Mouse (Mus musculus): ENCODE measurements around the gene Cops3. TPM values are rescaled to one million over a fixed set of nuclear protein-coding genes. Genes with fewer than 3 reads are reported as not detected.

Cops3 gene
- polyA plus RNA-seq (2015; fragmentation: Nextera tagmentation; extraction: Ambion mirVana): 175 and 181 TPM in 2 replicates

GRCm38 (mm10) chr11:59839459-59840126 lies at the start of gene Cops3:
Gene Cops3 (minus strand): TSS chr11:59839838.
- H3K36me3 ChIP-seq: peaks cover 16% of the 10 kb centered on the region
- H3K4me2 ChIP-seq (replicated peaks): peak within 1 kb of the TSS; percentile 63
- H3K4me1 ChIP-seq: peaks cover 20% of the 10 kb centered on the region
- H3K9ac ChIP-seq: peak within 1 kb of the TSS; percentile 98
- peak; percentile 96 for ATAC-seq (ENCODE audit: insufficient number of reproducible peaks, low FRiP score, low TSS enrichment, low read depth)
- H3K4me3 ChIP-seq (replicated peaks): peak within 1 kb of the TSS; percentile 99
- H3K9me3 ChIP-seq (replicated peaks): no peaks in the 10 kb centered on the region
- under 1% methylated on average over 43 of the region's 43 CpGs for WGBS
- H3K27me3 ChIP-seq: no peaks in the 10 kb centered on the region
- peak within 1 kb of the TSS; percentile 99 for H3K27ac ChIP-seq (replicated peaks)

DNA sequence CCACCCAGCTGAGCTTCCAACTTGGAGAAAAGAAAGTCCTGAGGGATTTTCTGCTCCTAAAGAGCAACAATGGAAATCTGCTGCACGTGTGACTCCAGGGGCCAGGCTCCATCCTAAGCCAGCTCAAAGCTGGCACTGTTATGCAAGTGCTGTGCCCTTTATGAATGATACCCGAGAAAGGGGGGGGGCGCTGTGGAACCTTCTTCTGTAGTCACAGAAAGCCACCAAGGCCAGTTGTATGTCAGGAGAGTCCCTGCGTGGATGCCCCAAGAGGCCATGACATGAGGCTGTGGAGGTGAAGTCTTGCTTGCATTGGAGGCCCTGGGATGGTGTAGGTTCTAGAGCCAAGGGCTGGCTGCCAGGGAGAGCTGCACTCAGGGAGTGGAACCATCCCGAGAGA lies 48.5 kb upstream of the Cops3 start:
- Histone ChIP-seq H3K36me3 (no peaks in the 10 kb centered on the region), H3K9ac (no peak overlapping the region), H3K27ac (replicated peaks) (no peak overlapping the region), H3K27me3 (no peaks in the 10 kb centered on the region), H3K4me2 (replicated peaks) (no peak overlapping the region), H3K4me3 (replicated peaks) (no peak overlapping the region), H3K9me3 (replicated peaks) (no peaks in the 10 kb centered on the region), H3K4me1 (peaks cover 5% of the 10 kb centered on the region; the same call in 1 of the 2 replicates)
- ATAC-seq (ENCODE audit: insufficient number of reproducible peaks, low FRiP score, low TSS enrichment, low read depth): no peak
- WGBS: 63% methylated on average over 5 of the region's 5 CpGs

DNA sequence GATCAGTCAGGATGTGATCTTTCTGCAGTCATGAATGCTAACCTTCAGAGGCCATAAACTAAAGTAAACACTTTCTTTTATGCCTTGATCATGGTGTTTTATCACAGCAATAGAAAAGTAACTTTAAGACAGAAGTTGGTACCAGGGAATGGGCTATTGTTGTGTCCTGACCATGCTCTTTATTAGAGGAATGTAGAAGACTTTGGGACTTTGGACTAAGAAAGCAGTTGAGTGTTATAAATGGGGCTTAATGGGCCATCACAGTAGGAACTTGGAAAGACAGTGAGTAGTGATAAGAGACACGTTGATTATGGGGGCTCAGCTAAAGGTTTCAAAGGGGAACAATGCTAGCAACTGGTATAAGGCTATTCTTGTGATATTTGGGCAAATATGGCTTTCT lies 47.3 kb upstream of the Cops3 start:
- Histone ChIP-seq H3K4me2 (replicated peaks) (no peak overlapping the region), H3K9ac (no peak overlapping the region), H3K4me3 (replicated peaks) (no peak overlapping the region), H3K27me3 (no peaks in the 10 kb centered on the region), H3K9me3 (replicated peaks) (no peaks in the 10 kb centered on the region), H3K4me1 (peaks cover 5% of the 10 kb centered on the region; the same call in 1 of the 2 replicates), H3K36me3 (no peaks in the 10 kb centered on the region), H3K27ac (replicated peaks) (no peak overlapping the region)
- WGBS: 83% methylated on average over 1 of the region's 1 CpGs
- ATAC-seq (ENCODE audit: insufficient number of reproducible peaks, low FRiP score, low TSS enrichment, low read depth): no peak

- no peaks in the 10 kb centered on the region for H3K9me3 ChIP-seq (replicated peaks)
- H3K4me1 ChIP-seq: peaks cover 5% of the 10 kb centered on the region; the same call in 1 of the 2 replicates
- no peaks in the 10 kb centered on the region for H3K36me3 ChIP-seq
- H3K27ac ChIP-seq (replicated peaks): no peak overlapping the region
- H3K4me2 ChIP-seq (replicated peaks): no peak overlapping the region
- WGBS: 57% methylated on average over 17 of the region's 17 CpGs
- no peak overlapping the region for H3K4me3 ChIP-seq (replicated peaks)
- H3K9ac ChIP-seq: no peak overlapping the region
- no peak for ATAC-seq (ENCODE audit: insufficient number of reproducible peaks, low FRiP score, low TSS enrichment, low read depth)
- H3K27me3 ChIP-seq: no peaks in the 10 kb centered on the region
Observed at GRCm38 (mm10) chr11:59885217-59885986, 45.8 kb upstream of the Cops3 start.

DNA sequence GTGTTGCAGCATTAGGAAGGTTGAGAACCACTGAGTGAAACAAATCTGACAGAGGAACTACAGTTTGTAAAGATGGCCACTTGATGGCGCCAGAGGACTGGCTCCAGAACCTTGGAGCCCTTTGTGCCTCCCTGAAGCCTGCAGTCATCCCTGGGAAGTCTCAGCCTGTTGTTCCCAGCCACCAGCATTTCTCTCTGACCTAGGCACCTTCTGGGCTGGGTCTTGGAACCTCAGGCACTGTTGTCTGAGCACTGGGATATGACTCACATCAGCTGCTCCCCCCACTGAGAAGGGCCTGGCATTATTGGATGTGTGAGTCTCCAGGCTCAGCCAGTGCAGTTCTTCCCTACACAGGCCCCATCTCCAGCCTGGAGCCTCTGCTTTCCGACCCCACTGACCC lies 40.4 kb upstream of the Cops3 start:
- peak; percentile 45; the same call in 1 of the 2 replicates for ATAC-seq (ENCODE audit: insufficient number of reproducible peaks, low FRiP score, low TSS enrichment, low read depth)
- H3K27ac ChIP-seq (replicated peaks): no peak overlapping the region
- H3K4me3 ChIP-seq (replicated peaks): no peak overlapping the region
- peaks cover 21% of the 10 kb centered on the region for H3K36me3 ChIP-seq
- WGBS: 27% methylated on average over 2 of the region's 2 CpGs
- H3K4me1 ChIP-seq: 0 out of 2 replicates have a peak, but pooled peaks cover 2% of the 10 kb centered on the region
- no peaks in the 10 kb centered on the region for H3K27me3 ChIP-seq
- no peak overlapping the region for H3K4me2 ChIP-seq (replicated peaks)
- no peak overlapping the region for H3K9ac ChIP-seq
- no peaks in the 10 kb centered on the region for H3K9me3 ChIP-seq (replicated peaks)

DNA sequence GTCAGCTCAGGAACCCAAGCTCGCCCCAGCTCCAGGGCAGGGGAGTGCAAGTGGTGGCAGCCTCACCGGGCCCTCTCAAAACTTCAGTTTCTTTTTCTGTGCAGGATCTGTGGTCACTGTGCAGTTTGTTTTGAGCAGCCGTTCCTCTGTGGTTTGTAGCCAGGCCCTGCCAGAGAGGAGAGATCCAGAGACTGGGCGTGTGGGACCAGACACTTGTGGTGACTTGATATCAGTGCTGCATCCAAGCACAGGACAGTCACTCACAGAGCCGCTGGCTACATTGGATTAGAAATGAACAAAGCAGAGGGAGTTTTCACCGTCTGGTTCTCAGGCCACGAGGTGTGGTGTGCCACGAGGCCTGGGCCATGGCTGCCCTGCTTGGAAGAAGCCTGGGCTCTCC lies 32.5 kb upstream of the Cops3 start:
- Histone ChIP-seq H3K27ac (replicated peaks) (no peak overlapping the region), H3K4me1 (no peaks in the 10 kb centered on the region), H3K27me3 (no peaks in the 10 kb centered on the region), H3K4me2 (replicated peaks) (no peak overlapping the region), H3K36me3 (peaks cover 49% of the 10 kb centered on the region), H3K9ac (no peak overlapping the region), H3K9me3 (replicated peaks) (no peaks in the 10 kb centered on the region), H3K4me3 (replicated peaks) (no peak overlapping the region)
- ATAC-seq (ENCODE audit: insufficient number of reproducible peaks, low FRiP score, low TSS enrichment, low read depth): no peak
- WGBS: 76% methylated on average over 8 of the region's 8 CpGs

GRCm38 (mm10) chr11:59864316-59864715 lies 24.7 kb upstream of the Cops3 start:
- Histone ChIP-seq H3K36me3 (peaks cover 12% of the 10 kb centered on the region; the same call in 1 of the 2 replicates), H3K9me3 (replicated peaks) (no peaks in the 10 kb centered on the region), H3K27ac (replicated peaks) (no peak overlapping the region), H3K4me3 (replicated peaks) (no peak overlapping the region), H3K4me2 (replicated peaks) (no peak overlapping the region), H3K9ac (no peak overlapping the region), H3K4me1 (no peaks in the 10 kb centered on the region), H3K27me3 (no peaks in the 10 kb centered on the region)
- ATAC-seq (ENCODE audit: insufficient number of reproducible peaks, low FRiP score, low TSS enrichment, low read depth): no peak
- 80% methylated on average over 6 of the region's 6 CpGs for WGBS

DNA sequence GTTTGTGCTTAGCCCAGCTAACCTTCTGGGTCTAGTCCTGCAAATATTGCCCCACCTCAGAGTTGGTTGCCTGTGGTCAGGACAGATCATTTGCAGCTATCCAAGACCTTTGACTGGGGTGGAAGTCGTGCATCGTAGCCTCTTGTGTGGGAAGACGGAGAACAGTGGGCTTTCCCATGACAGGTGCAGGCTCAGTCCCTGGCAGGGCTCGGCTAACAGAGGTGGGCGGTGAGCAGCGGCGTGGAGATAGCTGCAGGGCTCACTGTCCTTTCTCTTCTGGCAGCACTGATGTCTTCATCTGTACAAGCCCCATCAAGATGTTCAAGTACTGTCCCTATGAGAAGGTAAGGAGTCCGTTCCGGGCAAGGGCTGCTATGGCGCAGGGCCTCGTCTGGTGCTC lies 20.8 kb upstream of the Cops3 start:
- no peaks in the 10 kb centered on the region for H3K4me1 ChIP-seq
- no peak overlapping the region for H3K27ac ChIP-seq (replicated peaks)
- no peak overlapping the region for H3K4me2 ChIP-seq (replicated peaks)
- H3K36me3 ChIP-seq: peaks cover 11% of the 10 kb centered on the region; the same call in 1 of the 2 replicates
- H3K9me3 ChIP-seq (replicated peaks): no peaks in the 10 kb centered on the region
- H3K27me3 ChIP-seq: no peaks in the 10 kb centered on the region
- no peak overlapping the region for H3K9ac ChIP-seq
- no peak overlapping the region for H3K4me3 ChIP-seq (replicated peaks)
- ATAC-seq (ENCODE audit: insufficient number of reproducible peaks, low FRiP score, low TSS enrichment, low read depth): no peak
- 84% methylated on average over 11 of the region's 11 CpGs for WGBS

- H3K4me2 ChIP-seq (replicated peaks): no peak overlapping the region
- WGBS: 71% methylated on average over 3 of the region's 3 CpGs
- no peaks in the 10 kb centered on the region for H3K27me3 ChIP-seq
- H3K9ac ChIP-seq: no peak overlapping the region
- H3K4me1 ChIP-seq: peaks cover 12% of the 10 kb centered on the region
- no peaks in the 10 kb centered on the region for H3K9me3 ChIP-seq (replicated peaks)
- H3K4me3 ChIP-seq (replicated peaks): no peak overlapping the region
- H3K27ac ChIP-seq (replicated peaks): no peak overlapping the region
- ATAC-seq (ENCODE audit: insufficient number of reproducible peaks, low FRiP score, low TSS enrichment, low read depth): no peak
- 0 out of 2 replicates have a peak, but pooled peaks cover 5% of the 10 kb centered on the region for H3K36me3 ChIP-seq
Observed at GRCm38 (mm10) chr11:59852865-59853264, 13.2 kb upstream of the Cops3 start.

- Histone ChIP-seq H3K27me3 (no peaks in the 10 kb centered on the region), H3K27ac (replicated peaks) (peak overlapping the region; percentile 92), H3K9me3 (replicated peaks) (no peaks in the 10 kb centered on the region), H3K9ac (peak overlapping the region; percentile 86), H3K4me2 (replicated peaks) (peak overlapping the region; percentile 72), H3K4me1 (peaks cover 16% of the 10 kb centered on the region), H3K4me3 (replicated peaks) (peak overlapping the region; percentile 83), H3K36me3 (peaks cover 13% of the 10 kb centered on the region; the same call in 1 of the 2 replicates)
- WGBS: under 1% methylated on average over 67 of the region's 69 CpGs
- peak; percentile 86 for ATAC-seq (ENCODE audit: insufficient number of reproducible peaks, low FRiP score, low TSS enrichment, low read depth)
Observed at GRCm38 (mm10) chr11:59847891-59848884, 8.6 kb upstream of the Cops3 start.

Measured in embryonic facial prominence, embryonic 15.5 days (tissue).